ENCODE assay signal across 9 mouse cellular contexts in genomic region chr1:61164271-61164670, GRCm38 (mm10).
DNase-seq lines count a peak whose midpoint lies in the region.
"Had no signal": no experiment of that assay in that cellular context is flagged by ENCODE, and none has a peak within 500 bp of the region (broad histone marks: within the 10 kb centered on the region; RNA-seq: fewer than 3 reads in every experiment).

No protein-coding gene starts in this region.

- peak; percentile 78 to 82 for DNase-seq in cerebellum, postnatal 14 days
- no peak for DNase-seq in cerebellum, adult 9-10 months
- peak; percentile 21 to 28 for DNase-seq in cerebellum, postnatal 36 days
- no peak for DNase-seq in cerebellum, adult 11-12 months
- DNase-seq: adrenal gland, adult 2 months; adrenal gland, postnatal 10 days; adrenal gland, postnatal 25 days; cerebellum, adult 9-11 months; embryo, embryonic 11 days had no signal

Comparison
In these comparisons a context has a peak if more than half of its experiments do, and no peak if none do; other contexts are left out.
1. DNase-seq: peak in cerebellum, postnatal 14 days (2 of 2) and cerebellum, postnatal 36 days (2 of 2); none in cerebellum, adult 9-10 months (single experiment) and cerebellum, adult 11-12 months (single experiment).